Mouse (Mus musculus): ENCODE measurements at regions not wholly inside any gene's neighbourhood (a gene's known extent, or its start where the extent isn't known, plus 50 kb on each side); places are given as distances from the start of the nearest gene placed in this dataset.

DNA sequence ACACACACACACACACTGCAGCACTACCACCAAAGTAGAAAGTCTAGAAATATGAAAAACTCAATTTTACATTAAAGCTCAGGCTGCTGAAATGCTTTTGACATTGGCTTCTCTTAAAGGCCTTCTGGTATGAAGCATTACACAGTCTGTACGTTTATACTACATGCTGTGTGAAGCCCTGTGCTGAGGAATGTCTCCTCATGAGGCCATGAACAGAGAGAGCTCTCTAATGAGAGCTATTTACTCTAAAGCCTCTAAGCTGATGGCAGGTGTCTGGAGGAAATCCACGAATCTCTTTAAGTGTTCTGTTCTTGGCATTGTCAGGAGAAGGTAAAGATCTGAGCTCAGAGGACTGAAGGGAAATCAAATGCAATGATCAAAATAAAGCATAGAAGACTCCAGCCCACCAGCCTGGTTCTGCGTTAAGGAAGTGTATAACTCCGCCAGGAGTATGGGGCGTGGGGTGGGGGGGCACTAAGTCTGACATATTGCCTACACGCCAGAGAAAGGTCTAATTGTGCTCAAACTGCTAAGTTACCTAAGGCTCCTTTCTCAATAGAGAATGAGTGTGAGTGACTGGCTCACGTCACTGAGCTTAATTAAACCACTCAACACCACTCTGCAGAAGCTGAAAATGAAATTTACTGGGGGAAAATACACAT is 160.9 kb downstream of the Anapc10 start:
- TF ChIP-seq MAFK (IDR thresholded peaks at IDR 0.05; ENCODE audit: insufficient read depth, low read depth, low read length) = no peak
- TF ChIP-seq CHD2 (IDR thresholded peaks at IDR 0.05; ENCODE audit: low read depth, low read length) = no peak
- no peak for TF ChIP-seq ZNF384 (IDR thresholded peaks at IDR 0.05; ENCODE audit: low read depth, low read length)
- no peak for TF ChIP-seq ZC3H11A (IDR thresholded peaks at IDR 0.05; ENCODE audit: borderline replicate concordance, low read depth, low read length)
- TF ChIP-seq HCFC1 (IDR thresholded peaks at IDR 0.05; ENCODE audit: borderline replicate concordance, insufficient read depth, low read length) = no peak
